Mouse (Mus musculus): ENCODE measurements around the gene Akr1c20.

The Akr1c20 gene

GRCm38 (mm10) chr13:4523201-4523838 is at the start of gene Akr1c20:
Akr1c20 (minus strand) TSS chr13:4523345.
- no peak for DNase-seq

- no peak for DNase-seq
Observed at GRCm38 (mm10) chr13:4565996-4566395, 42.9 kb upstream of the Akr1c20 start.

GRCm38 (mm10) chr13:4560500-4560899 is 37.4 kb upstream of the Akr1c20 start:
- no peak for DNase-seq

GRCm38 (mm10) chr13:4559143-4559542 is 36.0 kb upstream of the Akr1c20 start:
- DNase-seq: no peak

- DNase-seq: no peak
Observed at GRCm38 (mm10) chr13:4514811-4515210, 8.3 kb downstream of the Akr1c20 start.

GRCm38 (mm10) chr13:4467896-4468295 is 55.2 kb downstream of the Akr1c20 start:
- DNase-seq: no peak

GRCm38 (mm10) chr13:4465641-4466040 is 57.5 kb downstream of the Akr1c20 start:
- no peak for DNase-seq
